8 mouse cellular contexts compared by ENCODE assay signal in the genomic region with DNA sequence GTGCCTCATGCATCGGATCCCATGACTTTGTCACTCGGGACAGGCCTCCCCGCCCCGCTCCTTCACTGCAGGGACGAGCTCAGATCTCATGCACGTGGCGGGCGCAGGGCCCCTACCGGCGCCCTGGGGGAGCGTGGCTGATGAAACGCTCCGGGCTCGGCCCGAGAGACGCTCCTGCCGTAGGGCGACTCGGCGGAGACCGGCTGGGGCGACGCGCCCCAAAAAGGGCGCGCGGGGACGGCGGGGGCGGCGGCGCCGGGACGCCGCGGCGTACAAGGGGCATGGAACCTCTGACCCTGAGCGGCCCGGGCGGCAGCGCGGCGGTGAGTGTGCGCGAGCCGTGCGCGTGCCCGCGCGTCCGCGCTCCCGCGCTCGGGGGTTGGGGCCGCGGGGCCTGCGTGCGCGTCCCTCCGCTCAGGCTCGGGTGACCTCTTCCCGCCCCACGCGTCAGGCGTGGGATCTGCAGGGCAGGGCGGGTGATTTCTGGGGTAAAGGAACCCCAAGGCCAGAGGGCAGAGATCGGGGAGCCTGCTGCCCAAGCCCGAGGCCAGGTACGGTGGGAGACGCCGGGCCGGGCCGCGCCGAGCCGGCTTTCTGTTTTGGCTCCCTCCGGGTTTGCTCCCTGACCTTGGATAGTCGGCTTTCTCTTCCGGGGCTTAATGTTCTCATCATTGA. TPM values are rescaled to one million over a fixed set of nuclear protein-coding genes. Genes with fewer than 3 reads are reported as not detected.
A peak's percentile ranks its signal among the peaks of the same experiment; 100 is the strongest.
DNase-seq lines count a peak whose midpoint lies in the region; ATAC-seq lines count a peak whose summit lies in the region.

Tmem268 (plus strand) TSS at position 375 of the 675 bp plus-strand sequence.

- H3K4me3 ChIP-seq in intestine, embryonic 16.5 days (ENCODE audit: low read length), result peak within 1 kb of the TSS; percentile 58
- H3K4me3 ChIP-seq in limb, embryonic 13.5 days, result peak within 1 kb of the TSS; percentile 64
- H3K4me3 ChIP-seq in midbrain, embryonic 14.5 days (replicated peaks; ENCODE audit: low read depth, low read length), result peak within 1 kb of the TSS; percentile 65

- H3K27ac ChIP-seq in intestine, embryonic 16.5 days (ENCODE audit: low read length), result peak within 1 kb of the TSS; percentile 88
- H3K27ac ChIP-seq in limb, embryonic 13.5 days, result peak within 1 kb of the TSS; percentile 48; the same call in 1 of the 2 replicates
- 0 out of 2 replicates have a peak within 1 kb of the TSS, but pooled peaks have one; percentile 13 for H3K27ac ChIP-seq in midbrain, embryonic 14.5 days (replicated peaks; ENCODE audit: low read depth, low read length)

- no peaks in the 10 kb centered on the region for H3K36me3 ChIP-seq in intestine, embryonic 16.5 days (ENCODE audit: control insufficient read depth, insufficient read depth, low read length)
- H3K36me3 ChIP-seq in limb, embryonic 13.5 days, result peaks cover 16% of the 10 kb centered on the region
- H3K36me3 ChIP-seq in midbrain, embryonic 14.5 days (ENCODE audit: control insufficient read depth, insufficient read depth, low read length), result 0 out of 2 replicates have a peak, but pooled peaks cover 8% of the 10 kb centered on the region

- H3K9ac ChIP-seq in intestine, embryonic 16.5 days (ENCODE audit: low read depth, low read length), result peak within 1 kb of the TSS; percentile 83
- peak within 1 kb of the TSS; percentile 88 for H3K9ac ChIP-seq in limb, embryonic 13.5 days
- H3K9ac ChIP-seq in midbrain, embryonic 14.5 days (replicated peaks; ENCODE audit: low read length), result peak within 1 kb of the TSS; percentile 76

- peak; percentile 92 for DNase-seq in 3134 (ENCODE audit: extremely low read depth, insufficient read length, low spot score)
- DNase-seq in adrenal gland, adult 8-10 months, result peak; percentile 68
- DNase-seq in embryo, embryonic 9.5 days (ENCODE audit: extremely low spot score), result peak; percentile 86
- no peak for DNase-seq in gonadal fat pad, adult 2 months (ENCODE audit: low read depth)
- DNase-seq in midbrain, embryonic 14.5 days, result peak; percentile 84
- DNase-seq in spleen, adult 12 weeks (ENCODE audit: low spot score), result peak; percentile 73

- peak within 1 kb of the TSS; percentile 56 for H3K4me2 ChIP-seq in intestine, embryonic 16.5 days (ENCODE audit: low read depth, low read length)
- H3K4me2 ChIP-seq in limb, embryonic 13.5 days (replicated peaks), result peak within 1 kb of the TSS; percentile 74
- peak within 1 kb of the TSS; percentile 93 for H3K4me2 ChIP-seq in midbrain, embryonic 14.5 days (ENCODE audit: low read length)

- H3K9me3 ChIP-seq in intestine, embryonic 16.5 days (ENCODE audit: control insufficient read depth, low read length), result no peaks in the 10 kb centered on the region
- no peaks in the 10 kb centered on the region for H3K9me3 ChIP-seq in limb, embryonic 13.5 days
- H3K9me3 ChIP-seq in midbrain, embryonic 14.5 days (ENCODE audit: control insufficient read depth, low read length), result no peaks in the 10 kb centered on the region

- no peaks in the 10 kb centered on the region for H3K27me3 ChIP-seq in intestine, embryonic 16.5 days (replicated peaks; ENCODE audit: control insufficient read depth, insufficient read depth, low read length)
- H3K27me3 ChIP-seq in limb, embryonic 13.5 days, result no peaks in the 10 kb centered on the region
- no peaks in the 10 kb centered on the region for H3K27me3 ChIP-seq in midbrain, embryonic 14.5 days (ENCODE audit: control insufficient read depth, insufficient read depth, low read length)

- WGBS in intestine, embryonic 16.5 days, result under 1% methylated on average over 80 of the region's 81 CpGs
- WGBS in limb, embryonic 13.5 days, result under 1% methylated on average over 60 of the region's 81 CpGs
- under 1% methylated on average over 81 of the region's 81 CpGs for WGBS in midbrain, embryonic 14.5 days

- peaks cover 44% of the 10 kb centered on the region for H3K4me1 ChIP-seq in intestine, embryonic 16.5 days (ENCODE audit: control insufficient read depth, insufficient read depth, low read length)
- H3K4me1 ChIP-seq in limb, embryonic 13.5 days, result peaks cover 45% of the 10 kb centered on the region
- peaks cover 12% of the 10 kb centered on the region for H3K4me1 ChIP-seq in midbrain, embryonic 14.5 days (ENCODE audit: control insufficient read depth, insufficient read depth, low read length)

- ATAC-seq in intestine, embryonic 16.5 days, result peak; percentile 78
- peak; percentile 82 for ATAC-seq in limb, embryonic 13.5 days (ENCODE audit: low FRiP score, low read depth)
- ATAC-seq in midbrain, embryonic 14.5 days (ENCODE audit: low FRiP score, low TSS enrichment), result peak; percentile 78

RNA-seq across cellular contexts. Expression of gene Tmem268, which starts in this region (rescaled TPM):
- total RNA-seq in adrenal gland, adult 8-10 months (2022), result 10 to 100 TPM; 13.1 to 15.1 (median 14.0) TPM
- polyA plus RNA-seq in gonadal fat pad, adult 2 months (2012; rRNA removed), result 21.0 and 25.8 TPM in 2 replicates
- polyA plus RNA-seq in intestine, embryonic 16.5 days (2015; fragmentation: Nextera tagmentation; extraction: Ambion mirVana), result 15.9 and 18.6 TPM in 2 replicates
- polyA plus RNA-seq in limb, embryonic 13.5 days (2015; fragmentation: Nextera tagmentation; extraction: Ambion mirVana), result 8.2 and 8.3 TPM in 2 replicates
- polyA plus RNA-seq in midbrain, embryonic 14.5 days (2014; fragmentation: Nextera tagmentation; extraction: Ambion mirVana), result 3.7 and 4.0 TPM in 2 replicates

Comparison
In these comparisons a context has a peak if more than half of its experiments do, and no peak if none do; other contexts are left out.
1. H3K27ac ChIP-seq: peak in every context shown above with its lines; median percentile 88 in intestine, embryonic 16.5 days; 48 in limb, embryonic 13.5 days; 13 in midbrain, embryonic 14.5 days.